Mouse (Mus musculus): ENCODE results near the gene Ccdc188.
A peak's percentile ranks its signal among the peaks of the same experiment; 100 is the strongest.
"Not testable (repeated sequence)": the region's sequence is repeated elsewhere in the genome, so short reads cannot be mapped to it uniquely, and the experiment has no call there.

The Ccdc188 gene

DNA sequence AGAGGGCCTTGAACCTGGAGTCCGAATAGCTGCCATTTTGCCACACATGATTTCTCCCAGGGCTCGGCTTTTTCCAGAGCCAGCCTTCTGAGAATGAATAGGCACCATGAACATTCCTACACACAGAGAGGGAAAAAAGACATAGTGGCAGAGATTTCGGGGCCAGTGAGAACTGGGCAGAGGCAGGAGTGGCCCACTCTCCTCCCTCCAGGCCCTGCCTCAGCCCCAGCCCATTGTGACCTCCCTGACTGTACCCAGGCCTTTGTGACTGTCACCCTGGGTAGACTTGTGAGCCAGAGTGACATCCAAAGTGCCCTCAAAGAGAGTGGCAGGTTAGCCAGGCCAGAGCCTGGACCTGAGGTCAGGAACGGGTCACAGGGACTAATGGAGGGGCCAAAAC lies at the start of gene Ccdc188:
Gene Ccdc188 (plus strand): TSS at position 301 of the 400 bp plus-strand sequence.
- DNase-seq (ENCODE audit: low read depth, low spot score): no peak

DNA sequence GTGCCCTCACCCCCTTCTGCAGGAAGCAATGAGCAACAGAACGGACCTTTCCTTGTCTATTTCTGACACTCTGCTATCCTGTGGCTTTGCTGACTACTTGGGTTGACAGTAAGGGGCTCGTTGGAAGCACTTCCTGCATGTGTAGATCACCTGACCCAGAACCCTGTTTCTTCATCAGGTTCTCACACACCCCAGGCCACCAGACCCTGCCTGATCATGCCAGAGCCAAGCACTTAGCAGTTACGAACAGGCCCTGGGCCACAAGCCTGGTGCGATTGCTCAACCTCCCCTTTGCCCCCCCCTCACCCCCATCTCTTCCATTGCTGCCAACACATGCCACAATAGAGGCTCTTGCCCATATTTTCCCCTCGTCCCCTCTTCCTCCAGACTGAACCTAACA lies 48.5 kb upstream of the Ccdc188 start:
- no peak for DNase-seq (ENCODE audit: low read depth, low spot score)

DNA sequence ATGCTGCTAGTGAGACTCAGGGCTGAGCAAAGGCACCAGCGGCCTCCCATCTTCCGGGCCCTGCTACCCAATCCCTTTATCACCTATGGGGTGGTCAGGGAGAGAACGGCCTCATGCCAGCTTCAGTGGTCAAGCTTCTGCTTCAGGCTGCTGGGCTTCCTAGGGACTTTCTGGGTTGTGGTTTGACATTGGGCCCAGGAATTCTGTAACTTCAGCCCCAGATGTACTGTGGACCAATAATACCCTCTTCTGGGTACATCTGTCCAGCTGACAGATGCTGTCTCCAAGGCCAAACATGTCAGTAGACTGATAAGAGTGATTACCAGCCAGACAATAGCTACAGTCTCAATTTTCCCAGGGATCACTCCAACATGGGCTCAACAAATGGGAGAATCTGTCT lies 47.9 kb upstream of the Ccdc188 start:
- DNase-seq (ENCODE audit: low read depth, low spot score): no peak

DNA sequence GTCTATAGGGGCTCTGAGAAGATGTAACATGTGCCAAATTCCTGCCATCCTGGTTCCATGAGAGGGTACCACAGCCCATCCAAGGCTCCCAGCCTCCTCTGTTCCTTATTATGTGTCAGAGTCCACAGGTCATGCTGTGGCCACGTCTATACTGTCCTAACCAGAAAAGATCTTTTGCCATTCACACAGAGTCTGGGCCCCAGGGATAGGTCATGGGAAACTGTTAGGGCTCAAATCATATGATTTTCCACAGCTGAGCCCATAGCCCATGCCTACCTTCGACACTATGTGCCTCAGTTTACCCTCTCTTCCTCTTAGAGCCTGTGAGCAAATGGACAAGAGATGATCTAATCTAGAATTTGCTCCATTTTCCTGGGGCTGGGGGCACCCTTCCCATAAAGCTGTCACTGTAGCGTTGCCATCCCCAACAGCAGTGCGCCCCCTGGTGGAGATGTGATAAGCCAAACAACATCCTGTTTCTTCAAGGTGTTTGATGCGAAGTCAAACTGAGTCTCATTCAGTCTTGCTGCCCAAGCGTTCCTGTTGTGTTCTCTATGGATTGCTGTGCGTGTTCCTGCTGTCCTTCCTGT lies 45.3 kb upstream of the Ccdc188 start:
- peak; percentile 60 for DNase-seq (ENCODE audit: low read depth, low spot score)

DNA sequence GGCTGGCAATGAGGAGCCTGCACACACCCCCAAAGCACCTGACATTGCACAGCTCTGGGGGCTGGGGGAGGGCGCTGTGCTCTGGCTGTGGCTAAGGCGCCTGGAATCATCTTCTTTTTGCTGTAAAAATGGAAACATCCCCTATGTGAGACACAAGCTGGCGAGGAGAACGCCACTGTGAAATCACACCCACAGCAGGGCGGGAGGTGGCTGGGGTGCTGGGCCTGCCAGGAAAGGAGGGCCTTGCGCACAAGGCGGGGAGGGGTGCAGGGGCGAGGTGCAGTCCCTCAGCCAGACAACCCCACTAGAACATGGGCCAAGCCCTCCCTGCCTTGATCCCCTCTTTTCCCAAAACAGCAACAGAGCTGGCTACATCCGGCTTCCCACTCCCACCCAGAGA lies 44.4 kb upstream of the Ccdc188 start:
- no peak for DNase-seq (ENCODE audit: low read depth, low spot score)

DNA sequence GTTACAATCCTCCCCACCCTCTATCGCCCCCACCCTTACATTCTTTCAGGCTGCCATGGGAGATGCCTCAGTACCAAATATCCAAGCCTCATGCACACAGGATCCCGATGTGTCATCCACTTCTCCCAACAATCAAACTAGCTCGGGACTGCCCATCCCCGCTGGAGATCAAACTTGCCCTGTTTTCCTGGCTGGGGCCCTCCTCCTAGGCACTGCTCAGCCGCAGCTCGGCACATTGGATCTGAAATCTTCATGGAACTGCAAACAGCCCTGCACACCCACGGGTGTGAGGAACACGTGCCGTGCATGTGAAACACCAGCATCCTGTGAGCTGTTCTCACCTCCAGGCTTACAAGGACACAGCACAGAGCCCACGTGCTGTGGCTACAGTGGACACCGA lies 43.9 kb upstream of the Ccdc188 start:
- no peak for DNase-seq (ENCODE audit: low read depth, low spot score)

DNA sequence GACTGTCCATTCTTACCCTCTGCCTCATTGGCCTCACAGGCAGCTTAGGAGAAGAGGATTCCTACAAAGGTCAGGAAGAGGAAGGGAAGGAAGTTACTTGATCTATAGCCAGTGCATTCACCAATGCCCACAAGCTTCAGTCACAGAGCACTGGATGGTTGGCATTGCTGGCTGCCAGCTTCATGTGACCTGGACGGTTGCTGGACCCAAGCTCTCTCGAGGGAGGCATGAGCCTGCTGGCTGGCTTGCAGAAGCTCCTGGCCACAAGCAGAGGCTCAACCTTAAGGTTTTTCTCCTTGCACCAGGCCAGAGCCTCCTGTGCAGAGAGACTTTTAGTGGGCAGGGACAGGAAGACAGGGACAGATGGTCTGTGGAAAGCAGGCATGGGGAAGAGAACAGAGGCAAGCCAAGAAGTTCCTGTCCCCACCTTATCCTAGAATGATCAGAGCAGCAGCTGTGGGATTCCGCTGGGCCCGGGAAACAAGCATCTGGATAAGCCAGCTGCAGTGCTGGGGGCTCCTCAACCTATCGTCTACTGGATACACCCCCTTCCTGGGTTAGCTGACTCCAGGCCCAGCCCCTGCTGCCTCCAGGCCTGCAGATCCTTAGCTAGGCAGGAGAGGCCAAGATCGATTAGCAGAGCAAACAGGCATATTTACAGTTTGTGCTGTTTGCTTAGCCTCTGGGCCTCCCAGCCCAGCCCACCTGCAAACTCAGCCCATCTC lies 41.7 kb upstream of the Ccdc188 start:
- no peak for DNase-seq (ENCODE audit: low read depth, low spot score)

DNA sequence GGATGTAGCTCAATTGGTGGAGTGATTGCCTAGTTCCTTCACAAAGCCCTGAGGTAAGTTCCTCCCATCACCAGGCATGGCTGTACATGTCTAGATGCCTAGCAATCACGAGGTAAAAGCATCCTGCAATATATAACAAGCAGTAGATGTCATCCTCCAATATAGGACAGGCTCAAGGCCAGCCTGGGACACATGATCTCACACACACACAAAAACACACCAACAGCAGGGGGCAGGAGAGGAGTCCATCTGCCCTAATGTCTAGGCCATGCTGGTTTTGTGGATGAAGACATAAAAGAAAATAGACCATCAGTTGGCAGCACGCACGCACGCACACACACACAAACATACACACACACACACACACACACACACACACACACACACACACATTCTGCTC lies 40.9 kb upstream of the Ccdc188 start:
- no peak for DNase-seq (ENCODE audit: low read depth, low spot score)

DNA sequence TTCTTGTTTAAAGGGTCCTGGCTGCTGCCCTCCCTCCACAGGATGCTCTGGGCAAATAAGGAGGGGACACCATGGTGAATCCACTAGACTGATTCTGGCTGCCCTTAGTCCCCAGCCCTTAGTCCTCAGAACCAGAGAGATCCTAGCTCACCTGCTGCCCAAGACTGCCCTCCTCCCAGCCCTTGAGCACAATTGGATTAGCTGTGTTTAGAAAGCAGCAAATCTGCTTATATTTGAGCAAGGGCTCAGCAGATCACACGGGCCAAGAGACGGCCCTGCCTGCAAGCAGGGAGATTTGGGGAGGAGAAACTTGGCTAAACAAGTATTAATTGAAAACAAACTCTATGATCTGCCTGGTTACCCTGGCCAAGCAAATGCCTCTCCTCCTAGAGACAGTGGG lies 38.1 kb upstream of the Ccdc188 start:
- DNase-seq (ENCODE audit: low read depth, low spot score): peak; percentile 34

DNA sequence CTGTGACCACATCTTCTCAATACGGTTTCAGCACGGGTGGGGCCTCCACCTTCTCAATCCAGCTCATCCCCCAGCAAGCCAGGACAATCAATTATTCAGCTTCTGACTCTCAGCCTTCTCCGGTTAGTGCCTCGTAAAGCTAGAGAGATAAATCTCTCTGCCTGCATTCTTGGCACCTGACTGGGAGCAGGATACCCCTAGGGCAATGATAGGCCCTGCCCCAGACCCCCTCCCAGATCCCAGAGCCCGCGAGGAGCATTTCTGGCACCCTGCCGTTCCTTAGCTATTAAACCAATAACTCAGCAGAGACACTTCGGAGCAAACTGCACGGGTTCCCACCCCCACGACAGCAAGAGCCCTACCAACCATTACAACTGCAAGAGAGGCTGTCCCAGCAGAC lies 36.3 kb upstream of the Ccdc188 start:
- DNase-seq (ENCODE audit: low read depth, low spot score): no peak

DNA sequence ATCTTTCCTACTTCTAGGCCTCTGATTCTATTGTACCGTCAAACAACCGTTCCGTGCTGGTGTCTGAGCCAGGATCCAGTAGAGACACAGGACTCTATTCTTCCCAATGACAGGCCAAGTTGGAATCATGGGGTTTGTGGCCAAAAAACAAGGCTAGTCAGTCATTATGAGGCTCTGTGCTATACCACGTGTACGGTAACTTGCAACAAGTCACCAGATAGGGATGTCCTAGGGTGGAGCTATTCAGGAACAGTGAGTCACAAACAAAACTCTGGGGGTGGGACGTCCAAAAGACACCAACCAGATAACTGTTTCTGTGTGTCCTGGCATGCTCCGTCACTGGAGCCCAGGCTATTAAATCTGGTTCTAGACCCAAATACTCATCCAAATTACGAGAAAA lies 34.9 kb upstream of the Ccdc188 start:
- no peak for DNase-seq (ENCODE audit: low read depth, low spot score)

DNA sequence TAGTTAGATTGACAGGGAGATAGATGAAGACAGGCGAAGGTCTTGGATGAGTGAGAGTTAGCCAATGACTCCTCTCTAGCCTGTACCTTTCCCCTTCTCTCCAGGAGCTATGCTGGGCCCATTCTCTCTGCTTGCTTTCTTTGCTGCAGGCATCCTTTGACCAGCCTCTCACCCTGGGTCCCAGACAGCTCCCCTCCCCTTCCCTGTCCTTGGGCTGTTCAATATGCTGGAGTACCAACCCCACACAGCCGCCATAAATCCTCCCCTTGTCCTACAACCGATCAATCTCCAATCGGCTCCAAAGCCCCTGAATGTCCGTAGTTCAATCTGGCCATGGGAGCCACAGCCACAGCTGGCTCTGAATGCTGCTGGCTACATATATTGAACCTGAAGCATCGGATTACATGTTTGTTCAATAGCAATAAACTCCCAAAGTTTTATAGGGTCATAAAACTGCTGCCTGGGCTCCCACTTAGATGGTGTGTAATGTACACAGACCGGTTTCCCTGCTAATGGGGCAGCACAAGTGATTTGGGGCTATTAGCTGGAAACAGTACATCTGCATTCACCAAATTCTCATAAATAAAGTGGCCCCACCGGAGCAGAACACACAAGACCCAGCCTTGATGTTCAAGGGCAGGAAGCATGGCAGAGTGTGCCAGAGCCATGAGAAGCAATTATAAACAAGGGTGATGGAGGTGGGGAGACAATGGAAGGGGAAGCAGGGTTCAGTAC lies 31.8 kb upstream of the Ccdc188 start:
- no peak for DNase-seq (ENCODE audit: low read depth, low spot score)

DNA sequence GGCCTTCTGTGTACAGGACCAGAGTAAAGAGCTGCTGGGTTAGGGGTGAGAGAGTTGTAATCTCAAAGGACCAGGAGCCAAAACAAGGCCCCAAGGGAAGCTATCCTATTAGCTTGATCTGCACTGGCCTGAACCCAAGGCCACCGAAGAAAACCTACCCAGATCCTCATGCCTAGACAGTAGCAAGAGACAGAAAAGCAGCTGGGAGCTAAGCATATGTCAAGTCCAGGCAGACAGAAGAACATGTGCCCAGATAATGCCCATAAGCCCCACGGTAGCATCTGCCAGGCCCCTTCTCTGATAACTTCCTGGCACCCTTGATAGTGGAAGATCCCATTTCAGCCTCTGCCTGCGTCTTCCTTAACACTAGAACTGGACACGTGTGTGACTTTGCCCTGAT lies 30.9 kb upstream of the Ccdc188 start:
- DNase-seq (ENCODE audit: low read depth, low spot score): peak; percentile 28

DNA sequence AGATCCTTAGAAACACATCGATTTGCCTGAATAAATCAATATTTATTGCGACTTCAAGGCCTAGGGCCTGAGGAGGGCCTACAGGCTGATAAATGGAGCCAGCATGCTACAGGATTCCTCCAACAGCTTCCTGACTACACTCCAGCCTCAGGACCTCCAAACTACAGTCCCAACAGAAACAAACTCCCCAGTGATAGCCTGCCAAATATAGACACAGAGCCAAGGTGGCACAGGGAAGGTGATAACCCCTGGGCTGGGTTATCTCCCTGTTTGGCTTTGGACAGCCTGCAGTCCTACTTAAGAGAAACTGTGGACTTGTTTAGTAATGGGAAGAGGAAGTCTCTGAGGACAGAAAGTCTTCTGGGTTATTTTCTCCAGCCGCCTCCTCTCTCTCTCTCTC lies 30.5 kb upstream of the Ccdc188 start:
- DNase-seq (ENCODE audit: low read depth, low spot score): no peak

DNA sequence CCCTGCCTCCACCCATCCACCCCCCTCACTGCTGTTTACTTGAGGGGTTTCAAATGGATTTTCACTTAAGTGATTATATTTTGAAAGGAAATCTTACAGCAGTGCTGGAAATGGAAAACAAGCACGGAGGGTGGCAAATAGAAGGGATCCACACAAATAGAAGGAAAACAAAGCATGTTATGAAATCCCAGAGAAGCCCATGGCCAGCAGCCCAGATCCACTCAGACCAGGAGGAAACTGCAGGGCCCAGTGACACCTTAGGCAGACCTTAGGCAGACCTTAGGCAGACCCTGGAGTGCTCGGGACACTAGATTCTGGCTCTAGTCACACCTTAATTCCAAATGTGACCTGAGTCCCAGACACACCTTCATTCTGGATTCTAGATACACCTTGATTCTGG lies 26.7 kb upstream of the Ccdc188 start:
- DNase-seq (ENCODE audit: low read depth, low spot score): no peak

DNA sequence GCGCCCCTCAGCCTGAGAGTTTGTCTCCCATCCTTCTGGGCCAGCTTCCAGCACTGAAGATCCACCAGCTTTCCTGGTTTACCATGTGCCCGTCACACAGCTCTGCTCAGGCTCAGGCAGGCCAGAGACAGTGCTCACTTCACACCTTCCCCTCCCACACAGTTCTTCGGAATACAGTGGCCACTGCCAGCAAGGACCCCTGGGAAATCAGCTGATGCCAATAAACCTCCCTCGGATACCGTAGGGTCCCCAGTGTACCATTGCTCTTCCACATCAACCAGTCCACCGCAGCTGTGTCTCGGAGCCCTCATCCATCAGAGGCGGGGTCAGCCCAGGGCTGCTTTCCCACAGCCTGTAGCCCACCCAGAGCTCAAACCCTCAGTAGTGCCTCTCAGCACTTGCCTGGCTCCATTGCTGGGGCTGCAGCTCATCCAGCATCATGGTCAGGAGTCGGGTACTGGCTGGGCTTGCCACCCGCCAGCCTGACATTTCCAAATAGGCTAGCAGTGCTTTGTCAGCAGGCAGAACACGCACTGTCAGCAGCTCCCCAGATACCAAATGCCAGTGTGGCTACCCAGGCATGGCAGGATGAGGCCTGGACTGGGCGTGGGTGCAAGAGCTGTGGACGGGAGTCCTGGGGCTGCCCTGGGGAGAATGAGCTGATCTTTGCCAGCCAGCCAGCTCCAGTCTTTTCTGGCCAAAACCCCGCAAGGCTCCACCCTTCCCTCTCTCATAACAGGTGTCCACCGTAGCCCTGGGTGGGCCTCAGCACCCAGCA lies 23.3 kb upstream of the Ccdc188 start:
- no peak for DNase-seq (ENCODE audit: low read depth, low spot score)

DNA sequence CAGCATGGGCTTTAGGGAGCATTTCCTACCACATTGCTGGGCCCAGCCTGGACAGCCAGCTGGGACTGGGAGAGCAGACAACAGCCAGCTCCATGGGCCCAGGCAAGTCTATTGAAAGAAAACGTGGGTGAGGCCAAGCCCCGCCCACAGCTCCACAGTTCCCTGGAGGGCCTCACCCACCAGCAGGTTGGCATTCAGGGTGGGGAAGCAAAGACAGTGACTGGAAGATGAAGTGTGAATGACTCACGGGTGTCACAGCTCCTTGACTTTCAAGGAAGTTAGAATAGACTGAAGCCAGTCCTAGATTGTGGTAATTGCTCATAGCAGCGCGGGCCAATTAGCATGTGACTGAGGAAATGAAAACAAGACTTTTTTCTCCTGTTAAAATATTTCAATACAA lies 22.6 kb upstream of the Ccdc188 start:
- DNase-seq (ENCODE audit: low read depth, low spot score): no peak

DNA sequence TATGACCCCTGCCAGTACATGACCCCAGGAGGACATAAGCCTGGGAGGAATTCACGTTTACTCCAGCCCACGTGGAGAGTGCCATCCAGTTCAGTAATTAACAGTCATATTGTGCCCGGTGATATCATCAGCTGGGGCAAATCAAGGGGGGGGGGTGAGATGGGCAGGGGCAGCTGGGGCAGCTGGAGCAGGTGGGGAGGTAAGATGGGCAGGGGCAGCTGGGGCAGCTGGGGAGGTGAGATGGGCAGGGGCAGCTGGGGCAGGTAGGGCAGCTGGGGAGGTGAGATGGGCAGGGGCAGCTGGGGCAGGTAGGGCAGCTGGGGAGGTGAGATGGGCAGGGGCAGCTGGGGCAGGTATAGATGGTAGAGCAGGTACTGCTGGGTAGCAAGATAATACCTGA lies 22.1 kb upstream of the Ccdc188 start:
- DNase-seq (ENCODE audit: low read depth, low spot score): not testable (repeated sequence)

DNA sequence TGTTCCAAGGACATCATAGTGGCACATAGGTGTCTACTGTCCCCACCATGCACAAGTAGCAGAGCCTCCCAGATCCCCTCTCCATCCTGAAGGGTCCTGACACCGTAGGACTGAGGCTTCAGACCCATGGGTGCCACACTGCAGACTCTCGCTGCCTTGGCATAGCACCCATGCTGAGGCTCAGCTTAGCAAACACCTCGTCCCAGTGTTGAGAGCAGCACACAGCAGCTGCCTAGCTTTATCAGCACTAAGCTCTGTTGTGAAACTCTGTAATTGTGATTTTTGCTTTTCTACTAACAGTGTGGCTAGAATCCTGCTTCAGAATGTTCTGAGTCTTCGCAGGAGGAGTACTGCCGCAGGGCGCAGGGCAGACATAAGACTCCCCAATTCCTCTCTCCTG lies 19.8 kb upstream of the Ccdc188 start:
- no peak for DNase-seq (ENCODE audit: low read depth, low spot score)

DNA sequence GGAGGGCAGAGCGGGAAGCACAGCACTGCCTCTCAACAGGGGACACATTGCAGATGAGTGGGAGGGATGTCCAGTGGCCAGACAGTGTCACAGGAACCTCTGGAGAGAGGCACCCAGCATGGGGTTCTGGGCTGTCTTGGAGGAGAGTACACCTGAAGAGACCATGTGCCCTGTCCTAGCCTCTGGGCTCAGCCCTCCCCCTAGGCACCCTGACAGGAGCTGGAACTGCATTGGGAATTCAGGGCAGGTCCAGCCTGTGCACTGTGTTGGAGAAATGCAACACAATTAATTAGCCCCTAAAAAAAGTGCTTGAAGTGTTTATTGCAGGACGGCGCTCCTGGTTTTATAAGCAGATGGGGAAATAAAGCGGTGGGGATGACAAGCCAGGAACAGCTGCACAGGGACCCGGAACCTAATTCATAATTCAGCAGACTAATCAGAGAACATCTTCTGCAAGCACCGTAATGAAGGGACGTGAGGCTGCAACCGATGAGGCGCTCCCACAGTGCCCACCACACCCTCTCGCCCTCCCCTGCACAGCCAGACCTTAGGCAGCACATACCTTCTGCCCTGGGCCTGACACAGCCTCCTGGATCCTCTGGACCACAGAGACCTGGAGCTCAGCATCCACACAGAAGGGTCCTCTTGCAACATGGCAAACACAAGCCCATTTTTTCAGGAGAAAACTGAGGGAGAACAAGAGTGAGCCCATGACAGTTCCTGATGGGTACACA lies 19.1 kb upstream of the Ccdc188 start:
- DNase-seq (ENCODE audit: low read depth, low spot score): no peak

DNA sequence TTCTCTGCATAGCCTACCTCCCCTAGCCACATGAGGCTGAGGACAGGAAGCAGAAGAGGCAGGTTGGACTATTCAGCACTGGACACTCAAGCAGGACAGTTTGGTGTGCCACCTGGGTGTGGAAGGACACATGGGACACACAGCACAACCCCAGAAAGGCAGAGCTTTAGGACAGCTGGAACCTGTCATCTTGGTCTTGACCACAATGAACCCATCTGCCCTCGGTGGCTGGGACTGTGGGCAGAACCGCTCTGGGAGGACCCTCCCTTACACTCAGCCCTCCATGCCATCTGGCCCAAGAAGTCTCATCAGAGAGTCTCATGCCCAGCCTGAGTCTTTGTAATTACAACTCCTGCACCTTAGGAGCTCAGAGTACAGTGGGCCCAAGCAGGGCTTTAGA lies 17.6 kb upstream of the Ccdc188 start:
- no peak for DNase-seq (ENCODE audit: low read depth, low spot score)

DNA sequence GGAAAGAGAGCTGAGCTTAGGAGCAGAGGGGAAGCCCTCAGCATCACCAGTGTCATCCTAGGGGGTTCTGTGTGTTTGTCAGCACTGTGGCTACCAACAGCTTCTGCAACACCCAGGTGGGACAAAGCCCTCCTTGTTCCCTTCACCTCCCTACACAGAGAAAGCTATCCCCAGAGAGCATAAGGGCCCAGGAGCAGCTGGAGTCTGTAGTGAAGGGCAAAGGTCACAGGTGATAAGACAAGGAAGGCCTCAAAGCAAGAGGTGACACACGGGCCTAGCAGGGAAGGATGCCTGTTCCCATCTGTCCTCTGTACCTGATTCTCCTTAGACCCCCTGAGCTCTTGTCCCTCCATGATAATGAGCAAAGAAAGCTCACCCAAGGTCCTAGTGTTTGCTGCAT lies 16.1 kb upstream of the Ccdc188 start:
- no peak for DNase-seq (ENCODE audit: low read depth, low spot score)
